Mouse (Mus musculus) ovary, adult 18-20 months (tissue): ENCODE results near the gene Sh3rf3.

Experiments used
- DNase-seq: peaks from one replicate; pipeline ENCODE4 v3.0.0; 2022; ENCODE audit warnings: low spot score, mixed read lengths

Sh3rf3 gene

GRCm38 (mm10) chr10:58813081-58813800 lies at the start of gene Sh3rf3:
Sh3rf3 (plus strand) TSS chr10:58813359.
- peak; percentile 1 for DNase-seq

GRCm38 (mm10) chr10:58788486-58789274 lies 24.5 kb upstream of the Sh3rf3 start:
- no peak for DNase-seq

GRCm38 (mm10) chr10:58797555-58797954 lies 15.6 kb upstream of the Sh3rf3 start:
- DNase-seq = no peak

GRCm38 (mm10) chr10:58798156-58798555 lies 15.0 kb upstream of the Sh3rf3 start:
- no peak for DNase-seq

- no peak for DNase-seq
Measured at GRCm38 (mm10) chr10:58800996-58801433, 12.1 kb upstream of the Sh3rf3 start.

GRCm38 (mm10) chr10:58802391-58802790 lies 10.8 kb upstream of the Sh3rf3 start:
- DNase-seq = no peak

GRCm38 (mm10) chr10:58807956-58808355 lies 5.2 kb upstream of the Sh3rf3 start:
- DNase-seq = no peak

GRCm38 (mm10) chr10:58810181-58810580 lies 3.0 kb upstream of the Sh3rf3 start:
- DNase-seq = no peak

- DNase-seq = peak; percentile 46
Measured at GRCm38 (mm10) chr10:58812210-58813080, 714 bp upstream of the Sh3rf3 start.

GRCm38 (mm10) chr10:58813801-58814191 lies 637 bp downstream of the Sh3rf3 start:
- no peak for DNase-seq

- no peak for DNase-seq
Measured at GRCm38 (mm10) chr10:58814486-58814885, 1.3 kb downstream of the Sh3rf3 start.

- no peak for DNase-seq
Measured at GRCm38 (mm10) chr10:58824016-58824568, 10.9 kb downstream of the Sh3rf3 start.

GRCm38 (mm10) chr10:58829251-58830111 lies 16.3 kb downstream of the Sh3rf3 start:
- no peak for DNase-seq

- DNase-seq = no peak
Measured at GRCm38 (mm10) chr10:58833146-58833545, 20.0 kb downstream of the Sh3rf3 start.

- DNase-seq = no peak
Measured at GRCm38 (mm10) chr10:58833741-58834178, 20.6 kb downstream of the Sh3rf3 start.

GRCm38 (mm10) chr10:58836391-58836790 lies 23.2 kb downstream of the Sh3rf3 start:
- no peak for DNase-seq

GRCm38 (mm10) chr10:58837504-58837903 lies 24.3 kb downstream of the Sh3rf3 start:
- no peak for DNase-seq

GRCm38 (mm10) chr10:58841945-58842344 lies 28.8 kb downstream of the Sh3rf3 start:
- DNase-seq = no peak

- DNase-seq = no peak
Measured at GRCm38 (mm10) chr10:58843100-58843499, 29.9 kb downstream of the Sh3rf3 start.

GRCm38 (mm10) chr10:58848127-58848526 lies 35.0 kb downstream of the Sh3rf3 start:
- no peak for DNase-seq

- DNase-seq = no peak
Measured at GRCm38 (mm10) chr10:58848536-58848935, 35.4 kb downstream of the Sh3rf3 start.
